Mouse (Mus musculus): Measurements from ENCODE around the gene Dmrt1. TPM values are rescaled to one million over a fixed set of nuclear protein-coding genes. Genes with fewer than 3 reads are reported as not detected.

Gene Dmrt1
- polyA plus RNA-seq, 1 experiment from 2014 or later: 0.14 TPM

DNA sequence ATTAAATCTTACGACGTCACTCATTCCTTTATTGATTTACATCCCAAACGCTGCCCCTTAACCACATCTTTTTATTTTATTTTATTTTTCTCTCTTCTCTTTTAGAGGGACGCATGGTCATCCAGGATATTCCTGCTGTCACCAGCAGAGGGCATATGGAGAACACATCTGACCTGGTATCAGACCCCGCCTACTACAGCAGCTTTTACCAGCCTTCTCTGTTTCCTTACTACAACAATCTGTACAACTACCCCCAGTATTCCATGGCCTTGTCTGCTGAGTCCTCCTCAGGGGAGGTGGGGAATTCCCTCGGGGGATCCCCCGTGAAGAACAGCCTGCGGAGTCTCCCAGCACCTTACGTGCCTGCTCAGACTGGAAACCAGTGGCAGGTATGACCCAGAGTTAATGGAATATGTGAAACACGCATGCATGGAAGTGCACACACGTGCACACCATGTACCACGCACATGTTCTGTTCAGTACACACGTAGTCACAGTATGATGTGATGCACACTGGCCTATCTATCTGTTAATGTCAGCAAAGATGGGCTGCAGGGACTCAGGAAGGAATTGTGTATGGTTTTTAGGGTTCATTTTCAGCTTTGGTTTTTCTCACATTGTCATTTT is 40.4 kb downstream of the Dmrt1 start:
- Histone ChIP-seq H3K9me3 (replicated peaks; ENCODE audit: control insufficient read depth, low read length) (no peaks in the 10 kb centered on the region; the same call in 1 of the 2 replicates), H3K9ac (ENCODE audit: low read depth, low read length) (no peak overlapping the region), H3K27me3 (ENCODE audit: control insufficient read depth, insufficient read depth, low read length) (peaks cover 6% of the 10 kb centered on the region; the same call in 1 of the 2 replicates), H3K27ac (ENCODE audit: low read depth, low read length) (no peak overlapping the region), H3K4me1 (ENCODE audit: control insufficient read depth, insufficient read depth, low read length) (no peaks in the 10 kb centered on the region), H3K4me3 (ENCODE audit: low read depth, low read length) (no peak overlapping the region), H3K36me3 (ENCODE audit: control insufficient read depth, insufficient read depth, low read length) (no peaks in the 10 kb centered on the region), H3K4me2 (no peak overlapping the region)
- ATAC-seq (replicated peaks; ENCODE audit: insufficient number of reproducible peaks, low FRiP score, low TSS enrichment): no peak
- 35% methylated on average over 13 of the region's 13 CpGs for WGBS (ENCODE audit: insufficient replicate concordance)

DNA sequence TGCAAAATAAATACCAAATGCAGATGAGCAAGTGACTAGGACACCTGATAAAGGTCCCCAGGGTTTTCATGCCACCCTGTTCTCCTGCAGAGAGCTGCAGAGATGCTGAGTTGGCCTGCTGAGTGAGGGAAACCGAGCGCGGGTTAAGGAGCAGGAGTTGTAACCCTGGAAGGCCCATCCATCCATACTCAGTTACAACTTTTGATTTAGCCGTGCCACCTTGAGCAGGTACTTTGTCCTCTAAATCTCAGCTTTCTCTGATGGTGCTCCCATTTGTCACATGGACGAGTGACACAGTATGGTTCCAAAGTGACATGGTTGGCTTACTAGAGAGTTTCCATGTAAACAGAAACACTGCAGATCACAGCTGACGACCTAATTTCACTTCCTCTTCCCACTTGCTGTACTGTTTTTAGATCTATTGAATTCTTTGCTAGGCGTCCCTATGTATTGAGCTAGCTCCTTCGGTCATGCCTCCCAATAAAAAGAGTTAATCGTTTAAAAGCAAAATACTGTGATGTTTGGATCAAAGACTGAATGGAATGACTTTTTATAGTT is 41.7 kb downstream of the Dmrt1 start:
- Histone ChIP-seq H3K27me3 (ENCODE audit: control insufficient read depth, insufficient read depth, low read length) (peaks cover 6% of the 10 kb centered on the region), H3K4me1 (ENCODE audit: control insufficient read depth, insufficient read depth, low read length) (no peaks in the 10 kb centered on the region), H3K4me2 (no peak overlapping the region), H3K4me3 (ENCODE audit: low read depth, low read length) (no peak overlapping the region), H3K27ac (ENCODE audit: low read depth, low read length) (no peak overlapping the region), H3K9me3 (replicated peaks; ENCODE audit: control insufficient read depth, low read length) (no peaks in the 10 kb centered on the region; the same call in 1 of the 2 replicates), H3K36me3 (ENCODE audit: control insufficient read depth, insufficient read depth, low read length) (no peaks in the 10 kb centered on the region), H3K9ac (ENCODE audit: low read depth, low read length) (no peak overlapping the region)
- no peak for ATAC-seq (replicated peaks; ENCODE audit: insufficient number of reproducible peaks, low FRiP score, low TSS enrichment)
- WGBS (ENCODE audit: insufficient replicate concordance): 64% methylated on average over 9 of the region's 9 CpGs

DNA sequence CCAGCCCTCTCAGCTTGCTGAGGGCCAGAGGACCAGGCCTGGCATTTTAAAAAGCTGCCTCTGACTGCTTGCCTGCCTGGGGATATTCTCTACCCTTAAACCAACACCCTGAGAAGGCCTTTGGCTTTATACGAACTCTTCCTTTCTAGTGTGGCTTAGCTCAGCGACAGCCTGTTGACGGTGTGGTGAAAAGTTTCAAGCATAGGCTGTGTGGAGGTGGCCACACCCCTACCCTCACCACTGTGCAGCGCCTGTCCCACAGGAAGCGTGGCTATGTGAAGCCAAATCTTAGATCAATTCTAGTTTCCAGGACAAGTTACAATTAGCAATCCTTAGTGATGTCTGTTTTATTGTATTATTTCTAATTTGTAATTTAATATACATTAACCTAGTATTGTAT is 44.9 kb downstream of the Dmrt1 start:
- H3K4me1 ChIP-seq (ENCODE audit: control insufficient read depth, insufficient read depth, low read length): no peaks in the 10 kb centered on the region
- H3K27me3 ChIP-seq (ENCODE audit: control insufficient read depth, insufficient read depth, low read length): no peaks in the 10 kb centered on the region; the same call in 1 of the 2 replicates
- 57% methylated on average over 5 of the region's 5 CpGs for WGBS (ENCODE audit: insufficient replicate concordance)

GRCm38 (mm10) chr19:25551053-25551452 is 45.6 kb downstream of the Dmrt1 start:
- no peak overlapping the region for H3K27ac ChIP-seq (ENCODE audit: low read depth, low read length)
- H3K9ac ChIP-seq (ENCODE audit: low read depth, low read length): no peak overlapping the region
- no peak overlapping the region for H3K4me2 ChIP-seq
- H3K36me3 ChIP-seq (ENCODE audit: control insufficient read depth, insufficient read depth, low read length): no peaks in the 10 kb centered on the region
- no peak overlapping the region for H3K4me3 ChIP-seq (ENCODE audit: low read depth, low read length)
- no peaks in the 10 kb centered on the region for H3K4me1 ChIP-seq (ENCODE audit: control insufficient read depth, insufficient read depth, low read length)
- 54% methylated on average over 5 of the region's 5 CpGs for WGBS (ENCODE audit: insufficient replicate concordance)
- H3K27me3 ChIP-seq (ENCODE audit: control insufficient read depth, insufficient read depth, low read length): no peaks in the 10 kb centered on the region; the same call in 1 of the 2 replicates
- no peak for ATAC-seq (replicated peaks; ENCODE audit: insufficient number of reproducible peaks, low FRiP score, low TSS enrichment)
- H3K9me3 ChIP-seq (replicated peaks; ENCODE audit: control insufficient read depth, low read length): no peaks in the 10 kb centered on the region

More for the DNA sequence above, 44.9 kb downstream of the Dmrt1 start:
- H3K9ac ChIP-seq (ENCODE audit: low read depth, low read length): no peak overlapping the region
- no peaks in the 10 kb centered on the region for H3K9me3 ChIP-seq (replicated peaks; ENCODE audit: control insufficient read depth, low read length)
- H3K36me3 ChIP-seq (ENCODE audit: control insufficient read depth, insufficient read depth, low read length): no peaks in the 10 kb centered on the region
- no peak overlapping the region for H3K27ac ChIP-seq (ENCODE audit: low read depth, low read length)
- no peak for ATAC-seq (replicated peaks; ENCODE audit: insufficient number of reproducible peaks, low FRiP score, low TSS enrichment)
- no peak overlapping the region for H3K4me3 ChIP-seq (ENCODE audit: low read depth, low read length)
- no peak overlapping the region for H3K4me2 ChIP-seq

- Histone ChIP-seq H3K4me1 (ENCODE audit: control insufficient read depth, insufficient read depth, low read length) (no peaks in the 10 kb centered on the region), H3K4me2 (no peak overlapping the region), H3K4me3 (ENCODE audit: low read depth, low read length) (no peak overlapping the region), H3K27ac (ENCODE audit: low read depth, low read length) (no peak overlapping the region), H3K9me3 (replicated peaks; ENCODE audit: control insufficient read depth, low read length) (peaks cover 6% of the 10 kb centered on the region), H3K36me3 (ENCODE audit: control insufficient read depth, insufficient read depth, low read length) (no peaks in the 10 kb centered on the region), H3K27me3 (ENCODE audit: control insufficient read depth, insufficient read depth, low read length) (peaks cover 26% of the 10 kb centered on the region), H3K9ac (ENCODE audit: low read depth, low read length) (no peak overlapping the region)
- 74% methylated on average over 12 of the region's 12 CpGs for WGBS (ENCODE audit: insufficient replicate concordance)
- ATAC-seq (replicated peaks; ENCODE audit: insufficient number of reproducible peaks, low FRiP score, low TSS enrichment): no peak
Measured at GRCm38 (mm10) chr19:25564430-25564829, 59.0 kb downstream of the Dmrt1 start.

- Histone ChIP-seq H3K9me3 (replicated peaks; ENCODE audit: control insufficient read depth, low read length) (no peaks in the 10 kb centered on the region), H3K4me2 (no peak overlapping the region), H3K27ac (ENCODE audit: low read depth, low read length) (no peak overlapping the region), H3K36me3 (ENCODE audit: control insufficient read depth, insufficient read depth, low read length) (no peaks in the 10 kb centered on the region), H3K4me3 (ENCODE audit: low read depth, low read length) (no peak overlapping the region), H3K4me1 (ENCODE audit: control insufficient read depth, insufficient read depth, low read length) (peaks cover 11% of the 10 kb centered on the region), H3K9ac (ENCODE audit: low read depth, low read length) (no peak overlapping the region), H3K27me3 (ENCODE audit: control insufficient read depth, insufficient read depth, low read length) (peaks cover 18% of the 10 kb centered on the region)
- WGBS (ENCODE audit: insufficient replicate concordance): 45% methylated on average over 7 of the region's 7 CpGs
- ATAC-seq (replicated peaks; ENCODE audit: insufficient number of reproducible peaks, low FRiP score, low TSS enrichment): no peak
Measured at GRCm38 (mm10) chr19:25569778-25570177, 64.4 kb downstream of the Dmrt1 start.

DNA sequence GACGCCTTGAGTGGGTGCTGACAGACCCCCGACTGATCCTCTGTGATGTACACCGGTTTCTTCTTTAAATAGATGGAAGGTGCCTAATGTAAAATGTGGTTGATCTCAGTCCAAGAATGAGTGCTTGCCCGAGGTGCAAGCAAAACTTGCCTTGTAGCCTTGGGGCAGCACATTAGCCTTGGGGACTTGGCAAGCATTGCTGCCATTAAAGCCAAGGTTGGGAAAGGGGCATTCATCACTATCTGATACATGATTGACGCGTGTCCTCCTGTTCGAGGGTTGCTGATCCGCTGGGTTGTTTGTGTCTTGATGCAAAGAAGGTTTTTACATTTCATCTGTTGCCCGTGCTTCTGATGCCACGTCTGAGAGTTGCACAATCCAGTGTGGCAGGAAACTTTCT is 69.0 kb downstream of the Dmrt1 start:
- H3K4me1 ChIP-seq (ENCODE audit: control insufficient read depth, insufficient read depth, low read length): peaks cover 19% of the 10 kb centered on the region
- H3K36me3 ChIP-seq (ENCODE audit: control insufficient read depth, insufficient read depth, low read length): no peaks in the 10 kb centered on the region
- H3K4me2 ChIP-seq: peak overlapping the region; percentile 71
- H3K9me3 ChIP-seq (replicated peaks; ENCODE audit: control insufficient read depth, low read length): no peaks in the 10 kb centered on the region
- H3K27ac ChIP-seq (ENCODE audit: low read depth, low read length): peak overlapping the region; percentile 29; the same call in 1 of the 2 replicates
- no peaks in the 10 kb centered on the region for H3K27me3 ChIP-seq (ENCODE audit: control insufficient read depth, insufficient read depth, low read length)
- ATAC-seq (replicated peaks; ENCODE audit: insufficient number of reproducible peaks, low FRiP score, low TSS enrichment): no peak
- no peak overlapping the region for H3K9ac ChIP-seq (ENCODE audit: low read depth, low read length)
- 12% methylated on average over 10 of the region's 10 CpGs for WGBS (ENCODE audit: insufficient replicate concordance)
- H3K4me3 ChIP-seq (ENCODE audit: low read depth, low read length): no peak overlapping the region

- WGBS (ENCODE audit: insufficient replicate concordance): 1% methylated on average over 17 of the region's 17 CpGs
- Histone ChIP-seq H3K27me3 (ENCODE audit: control insufficient read depth, insufficient read depth, low read length) (no peaks in the 10 kb centered on the region), H3K4me3 (ENCODE audit: low read depth, low read length) (peak overlapping the region; percentile 40)
Measured at GRCm38 (mm10) chr19:25574981-25575814, 69.8 kb downstream of the Dmrt1 start.

More at GRCm38 (mm10) chr19:25574981-25575814, 69.8 kb downstream of the Dmrt1 start:
- Histone ChIP-seq H3K9ac (ENCODE audit: low read depth, low read length) (no peak overlapping the region), H3K36me3 (ENCODE audit: control insufficient read depth, insufficient read depth, low read length) (no peaks in the 10 kb centered on the region), H3K4me2 (peak overlapping the region; percentile 71), H3K27ac (ENCODE audit: low read depth, low read length) (peak overlapping the region; percentile 29; the same call in 1 of the 2 replicates), H3K9me3 (replicated peaks; ENCODE audit: control insufficient read depth, low read length) (no peaks in the 10 kb centered on the region), H3K4me1 (ENCODE audit: control insufficient read depth, insufficient read depth, low read length) (peaks cover 19% of the 10 kb centered on the region)
- peak; percentile 71; the same call in 1 of the 2 replicates for ATAC-seq (replicated peaks; ENCODE audit: insufficient number of reproducible peaks, low FRiP score, low TSS enrichment)

Measured in heart, embryonic 11.5 days (tissue).